Mouse (Mus musculus): ENCODE results near the gene Gramd4.

- TF ChIP-seq POLR2A (IDR thresholded peaks at IDR 0.05; ENCODE audit: low read depth, low read length) (no peak), CTCF (IDR thresholded peaks at IDR 0.05; ENCODE audit: extremely low read depth, insufficient read length, insufficient replicate concordance, low read depth, low read length) (no peak)
These were observed 28.8 kb downstream of the Gramd4 start for GRCm38 (mm10) chr15:86086291-86086706.

All from small intestine, adult 2 months (tissue).